Mouse (Mus musculus) hindbrain, embryonic 11.5 days (tissue): ENCODE measurements around the gene Foxn2. TPM values are rescaled to one million over a fixed set of nuclear protein-coding genes. Genes with fewer than 3 reads are reported as not detected.

ENCODE experiments used
- ATAC-seq: fragments of 200-750 bp; cut with Nextera tagmentation; 2 replicates; pipeline ENCODE4 v1.8.0; 2017; ENCODE audit warnings: mild to moderate bottlenecking, moderate TSS enrichment, moderate library complexity; ENCODE audit not compliant: low FRiP score
- DNase-seq: peaks from one replicate; pipeline ENCODE4 v3.0.0-alpha.2; 2015; ENCODE audit warnings: low spot score
- H3K27ac ChIP-seq: fragments of 300-500 bp; sonication (generic); 2 replicates; pipeline ENCODE4 v1.5.1; 2014; ENCODE audit warnings: mild to moderate bottlenecking, low read depth, low read length
- H3K27me3 ChIP-seq: fragments of 300-500 bp; sonication (generic); 2 replicates; pipeline ENCODE4 v1.6.1; 2014; ENCODE audit warnings: mild to moderate bottlenecking, low read length, moderate library complexity, mixed read lengths; ENCODE audit not compliant: control insufficient read depth, insufficient read depth
- H3K36me3 ChIP-seq: fragments of 300-500 bp; sonication (generic); 2 replicates; pipeline ENCODE4 v1.6.1; 2014; ENCODE audit warnings: mild to moderate bottlenecking, low read length, moderate library complexity, mixed read lengths; ENCODE audit not compliant: control insufficient read depth, insufficient read depth
- H3K4me1 ChIP-seq: fragments of 300-500 bp; sonication (generic); replicated peaks from 2 replicates; pipeline ENCODE4 v1.6.1; 2014; ENCODE audit warnings: low read length, mixed read lengths; ENCODE audit not compliant: control insufficient read depth, insufficient read depth
- H3K4me2 ChIP-seq: fragments of 300-500 bp; sonication (generic); replicated peaks from 2 replicates; pipeline ENCODE4 v1.6.1; 2014; ENCODE audit warnings: mild to moderate bottlenecking, low read depth, low read length
- H3K4me3 ChIP-seq: fragments of 300-500 bp; sonication (generic); 2 replicates; pipeline ENCODE4 v1.5.1; 2014; ENCODE audit warnings: low read depth, low read length
- H3K9ac ChIP-seq: fragments of 300-500 bp; sonication (generic); 2 replicates; pipeline ENCODE4 v1.6.1; 2014; ENCODE audit warnings: low read depth, low read length
- H3K9me3 ChIP-seq: fragments of 300-500 bp; sonication (generic); 2 replicates; pipeline ENCODE4 v1.6.1; 2016; ENCODE audit warnings: low read length; ENCODE audit not compliant: control insufficient read depth
- WGBS: fragments of 180-500 bp; shearing (Covaris S2); extraction: QIAGEN DNeasy Blood & Tissue Kit; methylation state at CpG from one replicate; pipeline ENCODE4 v1.1.7; 2014; 5-methylcytosine and 5-hydroxymethylcytosine counted together
- polyA plus RNA-seq: library from polyadenylated mRNA; unstranded; fragments of >200 nt; fragmentation: Nextera tagmentation; extraction: Ambion mirVana; gene quantifications from 2 replicates; pipeline ENCODE4 v1.2.1, GENCODE M21; 2014

Foxn2 gene
- 9.2 and 9.6 TPM in 2 replicates for polyA plus RNA-seq

GRCm38 (mm10) chr17:88440285-88441000 is at the start of gene Foxn2:
Foxn2 (plus strand) TSS chr17:88440711.
- no peaks in the 10 kb centered on the region for H3K27me3 ChIP-seq
- H3K4me1 ChIP-seq, result no peaks in the 10 kb centered on the region
- peak; percentile 97 for DNase-seq
- H3K9ac ChIP-seq, result peak within 1 kb of the TSS; percentile 91
- 0% methylated on average over 71 of the region's 93 CpGs for WGBS
- H3K27ac ChIP-seq, result peak within 1 kb of the TSS; percentile 97
- no peaks in the 10 kb centered on the region for H3K36me3 ChIP-seq
- ATAC-seq, result peak; percentile 92
- H3K9me3 ChIP-seq, result no peaks in the 10 kb centered on the region
- H3K4me3 ChIP-seq, result peak within 1 kb of the TSS; percentile 91
- peak within 1 kb of the TSS; percentile 72 for H3K4me2 ChIP-seq

- Histone ChIP-seq H3K27ac (no peak overlapping the region), H3K27me3 (no peaks in the 10 kb centered on the region), H3K9me3 (no peaks in the 10 kb centered on the region), H3K36me3 (no peaks in the 10 kb centered on the region), H3K4me1 (no peaks in the 10 kb centered on the region), H3K9ac (no peak overlapping the region), H3K4me3 (no peak overlapping the region), H3K4me2 (no peak overlapping the region)
- DNase-seq (no peak), ATAC-seq (no peak)
- 88% methylated on average over 6 of the region's 6 CpGs for WGBS
Measured at GRCm38 (mm10) chr17:88397501-88397900, 43.0 kb upstream of the Foxn2 start.

- H3K9me3 ChIP-seq, result no peaks in the 10 kb centered on the region
- H3K27me3 ChIP-seq, result no peaks in the 10 kb centered on the region
- H3K4me2 ChIP-seq, result no peak overlapping the region
- H3K27ac ChIP-seq, result no peak overlapping the region
- no peaks in the 10 kb centered on the region for H3K4me1 ChIP-seq
- no peak overlapping the region for H3K4me3 ChIP-seq
- no peaks in the 10 kb centered on the region for H3K36me3 ChIP-seq
- WGBS, result 95% methylated on average over 6 of the region's 6 CpGs
- no peak overlapping the region for H3K9ac ChIP-seq
- DNase-seq (no peak), ATAC-seq (no peak)
Measured at GRCm38 (mm10) chr17:88398090-88398489, 42.4 kb upstream of the Foxn2 start.

GRCm38 (mm10) chr17:88398854-88399253 is 41.7 kb upstream of the Foxn2 start:
- Histone ChIP-seq H3K27ac (no peak overlapping the region), H3K36me3 (no peaks in the 10 kb centered on the region), H3K4me1 (no peaks in the 10 kb centered on the region), H3K9ac (no peak overlapping the region), H3K27me3 (no peaks in the 10 kb centered on the region), H3K4me2 (no peak overlapping the region), H3K4me3 (no peak overlapping the region), H3K9me3 (no peaks in the 10 kb centered on the region)
- WGBS, result 76% methylated on average over 4 of the region's 4 CpGs
- ATAC-seq (no peak), DNase-seq (no peak)

GRCm38 (mm10) chr17:88400122-88400521 is 40.4 kb upstream of the Foxn2 start:
- ATAC-seq, result no peak
- H3K4me1 ChIP-seq, result no peaks in the 10 kb centered on the region
- no peaks in the 10 kb centered on the region for H3K36me3 ChIP-seq
- no peak overlapping the region for H3K4me3 ChIP-seq
- no peaks in the 10 kb centered on the region for H3K27me3 ChIP-seq
- no peak for DNase-seq
- 57% methylated on average over 6 of the region's 6 CpGs for WGBS
- H3K9me3 ChIP-seq, result no peaks in the 10 kb centered on the region
- no peak overlapping the region for H3K4me2 ChIP-seq
- H3K27ac ChIP-seq, result no peak overlapping the region
- H3K9ac ChIP-seq, result no peak overlapping the region

- Histone ChIP-seq H3K4me1 (no peaks in the 10 kb centered on the region), H3K27ac (no peak overlapping the region), H3K4me2 (no peak overlapping the region), H3K4me3 (no peak overlapping the region), H3K27me3 (no peaks in the 10 kb centered on the region), H3K9me3 (no peaks in the 10 kb centered on the region), H3K36me3 (no peaks in the 10 kb centered on the region), H3K9ac (no peak overlapping the region)
- no peak for DNase-seq
- WGBS, result 77% methylated on average over 15 of the region's 15 CpGs
- ATAC-seq, result no peak
Measured at GRCm38 (mm10) chr17:88400702-88401475, 39.6 kb upstream of the Foxn2 start.

- no peaks in the 10 kb centered on the region for H3K27me3 ChIP-seq
- no peak overlapping the region for H3K4me2 ChIP-seq
- H3K4me1 ChIP-seq, result no peaks in the 10 kb centered on the region
- H3K27ac ChIP-seq, result no peak overlapping the region
- ATAC-seq (no peak), DNase-seq (no peak)
- H3K4me3 ChIP-seq, result no peak overlapping the region
- H3K9me3 ChIP-seq, result no peaks in the 10 kb centered on the region
- no peaks in the 10 kb centered on the region for H3K36me3 ChIP-seq
- H3K9ac ChIP-seq, result no peak overlapping the region
- 84% methylated on average over 6 of the region's 6 CpGs for WGBS
Measured at GRCm38 (mm10) chr17:88403269-88403668, 37.2 kb upstream of the Foxn2 start.

GRCm38 (mm10) chr17:88404471-88404870 is 36.0 kb upstream of the Foxn2 start:
- Histone ChIP-seq H3K9ac (no peak overlapping the region), H3K4me2 (no peak overlapping the region), H3K9me3 (no peaks in the 10 kb centered on the region), H3K27me3 (no peaks in the 10 kb centered on the region), H3K27ac (no peak overlapping the region), H3K4me3 (peak overlapping the region; percentile 4; the same call in 1 of the 2 replicates), H3K36me3 (no peaks in the 10 kb centered on the region), H3K4me1 (no peaks in the 10 kb centered on the region)
- DNase-seq, result no peak
- whole genome bisulfite sequencing, result 4% methylated on average over 6 of the region's 6 CpGs
- peak; percentile 28; the same call in 1 of the 2 replicates for ATAC-seq
